Mouse (Mus musculus) erythroblast, embryonic 14.5 days (primary cell): ENCODE data around the gene Btnl10. TPM values are rescaled to one million over a fixed set of nuclear protein-coding genes. Genes with fewer than 3 reads are reported as not detected.

Experiments
- H3K27me3 ChIP-seq: 2 replicates; pipeline ENCODE4 v1.6.1; 2012; ENCODE audit warnings: inconsistent platforms; ENCODE audit not compliant: control insufficient read depth
- H3K36me3 ChIP-seq: 2 replicates; pipeline ENCODE4 v1.6.1; 2012; ENCODE audit warnings: mild to moderate bottlenecking, inconsistent platforms; ENCODE audit not compliant: control insufficient read depth
- H3K4me1 ChIP-seq: 2 replicates; pipeline ENCODE4 v1.6.1; 2012; ENCODE audit warnings: inconsistent platforms; ENCODE audit not compliant: control insufficient read depth
- H3K4me3 ChIP-seq: replicated peaks from 2 replicates; pipeline ENCODE3; 2012; ENCODE audit warnings: moderate library complexity, mild to moderate bottlenecking, inconsistent platforms
- H3K9me3 ChIP-seq: 2 replicates; pipeline ENCODE4 v1.6.1; 2012; ENCODE audit warnings: low read length, inconsistent platforms, mixed read lengths; ENCODE audit not compliant: control insufficient read depth
- GATA1 ChIP-seq: IDR thresholded peaks from 2 replicates; pipeline ENCODE4 v1.6.1; 2012; ENCODE audit warnings: low read length, inconsistent platforms, mixed read lengths
- TAL1 ChIP-seq: IDR thresholded peaks from 3 replicates; pipeline ENCODE4 v1.6.1; 2012; ENCODE audit warnings: low read length, inconsistent platforms, mixed read lengths
- polyA plus RNA-seq: library from polyadenylated mRNA; stranded (reverse); fragments of >175 nt; gene quantifications from 2 replicates; pipeline ENCODE4 v1.2.3, GENCODE M21; 2012

The Btnl10 gene
- polyA plus RNA-seq, 1 experiment, result 3.5 TPM

GRCm38 (mm10) chr11:58954420-58955142 lies 36.9 kb downstream of the Btnl10 start, which contains the start of the genes Hist3h2a and Trim17:
TSS of gene Hist3h2a (plus strand) at chr11:58954685.
TSS of gene Trim17 (plus strand) at chr11:58954685.
- peaks cover 33% of the 10 kb centered on the region for H3K27me3 ChIP-seq
- TF ChIP-seq TAL1, result no peak
- 0 out of 2 replicates have a peak, but pooled peaks have one; percentile 32 for TF ChIP-seq GATA1
- peaks cover 48% of the 10 kb centered on the region for H3K4me1 ChIP-seq
- peaks cover 42% of the 10 kb centered on the region for H3K36me3 ChIP-seq
- H3K9me3 ChIP-seq, result no peaks in the 10 kb centered on the region
- peak within 1 kb of the TSS; percentile 86 for H3K4me3 ChIP-seq

- Histone ChIP-seq H3K9me3 (no peaks in the 10 kb centered on the region), H3K4me3 (peak overlapping the region; percentile 86), H3K27me3 (peaks cover 28% of the 10 kb centered on the region), H3K36me3 (peaks cover 42% of the 10 kb centered on the region), H3K4me1 (peaks cover 53% of the 10 kb centered on the region)
- TF ChIP-seq GATA1 (no peak), TAL1 (no peak)
Measured at GRCm38 (mm10) chr11:58955143-58955867, 37.6 kb downstream of the Btnl10 start.

- Histone ChIP-seq H3K4me3 (peak overlapping the region; percentile 86), H3K27me3 (peaks cover 28% of the 10 kb centered on the region), H3K9me3 (no peaks in the 10 kb centered on the region), H3K36me3 (peaks cover 42% of the 10 kb centered on the region), H3K4me1 (peaks cover 55% of the 10 kb centered on the region)
- TF ChIP-seq TAL1 (no peak), GATA1 (no peak)
Measured at GRCm38 (mm10) chr11:58955868-58956257, 38.2 kb downstream of the Btnl10 start.

- Histone ChIP-seq H3K9me3 (peaks cover 14% of the 10 kb centered on the region), H3K36me3 (peaks cover 42% of the 10 kb centered on the region), H3K4me3 (peak overlapping the region; percentile 86), H3K27me3 (peaks cover 30% of the 10 kb centered on the region), H3K4me1 (peaks cover 63% of the 10 kb centered on the region)
- TF ChIP-seq TAL1 (no peak), GATA1 (no peak)
Measured at GRCm38 (mm10) chr11:58957226-58957914, 39.7 kb downstream of the Btnl10 start.

- Histone ChIP-seq H3K4me1 (peaks cover 59% of the 10 kb centered on the region), H3K27me3 (peaks cover 35% of the 10 kb centered on the region), H3K9me3 (peaks cover 16% of the 10 kb centered on the region), H3K36me3 (peaks cover 42% of the 10 kb centered on the region), H3K4me3 (peak overlapping the region; percentile 76)
- TF ChIP-seq GATA1, result no peak
- no peak for TF ChIP-seq TAL1
Measured at GRCm38 (mm10) chr11:58958536-58958935, 40.8 kb downstream of the Btnl10 start.

GRCm38 (mm10) chr11:58959186-58959825 lies 41.6 kb downstream of the Btnl10 start:
- Histone ChIP-seq H3K9me3 (peaks cover 16% of the 10 kb centered on the region), H3K27me3 (peaks cover 41% of the 10 kb centered on the region), H3K4me3 (peak overlapping the region; percentile 76), H3K4me1 (peaks cover 58% of the 10 kb centered on the region), H3K36me3 (peaks cover 42% of the 10 kb centered on the region)
- TF ChIP-seq TAL1 (no peak), GATA1 (no peak)

- Histone ChIP-seq H3K4me3 (peak overlapping the region; percentile 76), H3K27me3 (peaks cover 46% of the 10 kb centered on the region), H3K36me3 (peaks cover 39% of the 10 kb centered on the region), H3K9me3 (peaks cover 16% of the 10 kb centered on the region), H3K4me1 (peaks cover 58% of the 10 kb centered on the region)
- TF ChIP-seq TAL1 (no peak), GATA1 (no peak)
Measured at GRCm38 (mm10) chr11:58959921-58960465, 42.3 kb downstream of the Btnl10 start.
